Mouse (Mus musculus): ENCODE data around the gene Gnl2. TPM values are rescaled to one million over a fixed set of nuclear protein-coding genes. Genes with fewer than 3 reads are reported as not detected.

Gnl2 gene
- 42.9 and 43.2 TPM in 2 replicates for polyA plus RNA-seq (2015; fragmentation: Nextera tagmentation; extraction: Ambion mirVana)

GRCm38 (mm10) chr4:125015806-125016635, at the start of gene Gnl2:
Gene Gnl2 (plus strand): TSS chr4:125016585.

DNA sequence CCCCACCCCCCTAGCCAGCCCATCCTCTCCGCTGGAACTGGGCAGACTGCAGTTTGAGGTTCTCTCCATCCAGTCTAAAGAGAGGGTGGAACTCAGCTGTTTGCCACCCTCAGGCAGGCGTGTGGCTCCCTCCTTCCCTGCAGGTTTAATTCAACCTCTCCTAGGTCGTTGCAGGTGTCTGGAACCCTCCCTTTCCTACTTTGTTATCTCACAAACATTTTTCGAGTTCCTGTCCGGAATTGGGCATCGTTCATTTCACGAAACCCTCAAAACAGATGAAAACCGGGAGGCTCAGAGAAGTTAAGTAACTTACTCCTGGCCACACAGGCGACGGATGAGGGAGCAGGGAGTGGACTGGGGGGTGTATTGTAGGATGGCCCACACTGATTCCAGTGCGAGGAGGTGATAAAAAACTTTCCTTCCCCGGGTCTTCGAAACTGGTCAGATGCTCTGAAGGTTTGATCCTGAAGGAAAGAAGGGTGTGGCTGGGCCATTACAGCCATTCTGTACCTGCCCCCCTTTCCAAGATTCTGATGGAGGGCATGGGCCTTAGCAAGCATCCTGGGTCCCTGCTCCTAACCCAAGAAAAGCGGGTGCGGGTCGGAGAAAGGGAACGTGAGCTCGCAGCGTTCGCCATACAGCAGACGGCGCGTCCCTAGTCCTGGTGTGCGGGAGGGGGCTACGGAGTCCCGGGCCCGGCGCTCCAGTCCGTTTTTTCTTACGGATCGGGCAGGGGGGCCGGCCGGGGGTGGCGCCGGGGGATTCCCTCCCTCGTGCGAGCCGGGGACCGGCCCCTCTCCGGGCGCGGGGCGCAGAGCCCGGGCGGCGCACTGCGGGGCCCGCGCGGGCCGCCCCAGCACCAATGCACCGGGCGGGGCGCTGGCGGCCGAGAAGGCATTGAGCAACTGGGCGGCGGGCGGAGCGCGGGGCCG, 30.4 kb upstream of the Gnl2 start, which contains the start of gene Rspo1:
Gene Rspo1 (plus strand): TSS at position 760 of the 932 bp plus-strand sequence.

DNA sequence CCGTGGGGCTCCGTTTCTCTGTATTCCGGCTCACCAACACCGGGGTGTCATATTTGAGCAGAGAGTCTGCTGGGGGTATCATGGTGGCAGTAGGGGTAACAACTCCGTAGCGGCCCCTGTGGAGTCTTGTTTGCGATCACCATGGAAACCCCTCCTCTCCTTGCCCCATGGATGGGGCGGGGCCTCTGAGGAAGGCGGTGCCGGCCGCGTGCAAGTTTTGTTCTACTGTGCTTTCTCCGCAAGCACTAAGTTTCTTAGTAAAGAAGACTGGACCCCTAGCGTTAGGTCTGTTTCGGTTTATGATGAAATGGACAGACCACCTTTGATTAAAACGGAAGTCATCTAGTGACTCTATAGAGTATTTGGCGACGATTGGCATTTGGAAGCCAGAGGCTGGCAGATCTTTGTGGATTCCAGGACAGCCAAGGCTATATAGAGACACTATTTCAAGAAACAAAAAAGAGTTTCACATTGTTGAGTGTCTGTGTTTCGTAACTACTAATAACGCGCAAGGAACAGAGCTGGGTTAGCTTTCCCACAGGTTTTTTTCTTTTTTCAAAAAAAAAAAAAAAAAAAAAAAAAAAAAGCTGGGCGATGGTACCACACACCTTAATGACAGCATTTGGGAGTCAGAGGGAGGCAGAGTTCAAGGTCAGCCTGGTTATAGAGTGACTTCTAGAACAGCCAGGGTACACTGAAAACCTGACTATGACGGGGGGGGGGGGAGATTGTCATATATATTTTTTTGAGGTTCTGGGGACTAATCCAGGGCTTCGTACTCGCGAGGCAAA, 49.3 kb downstream of the Gnl2 start, which contains the start of gene Dnali1:
Gene Dnali1 (minus strand): TSS at position 187 of the 791 bp plus-strand sequence.

GRCm38 (mm10) chr4:125066490-125067370, 50.3 kb downstream of the Gnl2 start, which contains the start of gene Snip1:
Gene Snip1 (plus strand): TSS chr4:125066672.

GRCm38 (mm10) chr4:125084403-125085345, 68.3 kb downstream of the Gnl2 start, which contains the start of gene Meaf6:
Gene Meaf6 (plus strand): TSS chr4:125085134.

Other genes with a start within 250 kb of the Gnl2 start
- 16.7 and 17.6 TPM in 2 replicates for gene Mtf1, start 214.5 kb upstream of the Gnl2 start, polyA plus RNA-seq (2015; fragmentation: Nextera tagmentation; extraction: Ambion mirVana)
- 23.3 and 24.0 TPM in 2 replicates for gene Yrdc, start 165.9 kb upstream of the Gnl2 start, polyA plus RNA-seq (2015; fragmentation: Nextera tagmentation; extraction: Ambion mirVana)
- gene 1110065P20Rik, start 165.4 kb upstream of the Gnl2 start, polyA plus RNA-seq (2015; fragmentation: Nextera tagmentation; extraction: Ambion mirVana) = 26.3 and 30.8 TPM in 2 replicates
- gene Maneal, start 154.4 kb upstream of the Gnl2 start, polyA plus RNA-seq (2015; fragmentation: Nextera tagmentation; extraction: Ambion mirVana) = 0.04 and 0.15 TPM in 2 replicates
- gene Epha10, start 135.7 kb upstream of the Gnl2 start, polyA plus RNA-seq (2015; fragmentation: Nextera tagmentation; extraction: Ambion mirVana) = not detected in 2 replicates
- 6.2 and 6.9 TPM in 2 replicates for gene 9930104L06Rik, start 79.5 kb upstream of the Gnl2 start, polyA plus RNA-seq (2015; fragmentation: Nextera tagmentation; extraction: Ambion mirVana)
- gene Cdca8, start 77.3 kb upstream of the Gnl2 start, polyA plus RNA-seq (2015; fragmentation: Nextera tagmentation; extraction: Ambion mirVana) = 126 and 150 TPM in 2 replicates
- 5.6 and 7.0 TPM in 2 replicates for gene Rspo1, start 30.2 kb upstream of the Gnl2 start, polyA plus RNA-seq (2015; fragmentation: Nextera tagmentation; extraction: Ambion mirVana)
- gene Dnali1, start 49.1 kb downstream of the Gnl2 start, polyA plus RNA-seq (2015; fragmentation: Nextera tagmentation; extraction: Ambion mirVana) = 0.17 TPM in 1 of 2 replicates, not detected in the other
- 19.1 and 19.3 TPM in 2 replicates for gene Snip1, start 50.1 kb downstream of the Gnl2 start, polyA plus RNA-seq (2015; fragmentation: Nextera tagmentation; extraction: Ambion mirVana)
- 31.2 and 37.5 TPM in 2 replicates for gene Meaf6, start 68.5 kb downstream of the Gnl2 start, polyA plus RNA-seq (2015; fragmentation: Nextera tagmentation; extraction: Ambion mirVana)
- 1.2 and 1.3 TPM in 2 replicates for gene Zc3h12a, start 111.3 kb downstream of the Gnl2 start, polyA plus RNA-seq (2015; fragmentation: Nextera tagmentation; extraction: Ambion mirVana)

All from spleen, postnatal 0 days (tissue).